Mouse (Mus musculus): ENCODE results near the gene Sar1b. TPM values are rescaled to one million over a fixed set of nuclear protein-coding genes. Genes with fewer than 3 reads are reported as not detected.

Gene Sar1b
- polyA plus RNA-seq, 1 experiment from 2014 or later = 225 TPM

DNA sequence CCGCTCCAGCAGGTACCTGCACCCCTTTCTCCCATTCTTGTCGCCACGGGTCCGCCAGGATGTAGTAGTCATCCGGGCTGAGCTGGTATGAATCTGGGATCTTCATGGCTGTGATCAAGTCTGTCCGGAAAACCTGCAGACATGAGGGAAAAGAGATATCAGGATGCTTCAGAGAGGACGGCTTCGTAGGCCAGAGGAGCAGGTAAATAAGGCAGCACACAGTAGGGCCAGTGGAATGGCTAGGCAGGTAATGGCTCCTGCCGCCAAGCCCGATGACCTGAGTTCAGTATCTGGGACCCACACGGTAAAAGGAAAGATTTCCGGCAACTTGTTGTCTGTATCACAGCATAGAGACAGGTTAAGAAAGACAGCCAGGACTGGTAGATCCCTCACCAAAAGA lies 72.1 kb downstream of the Sar1b start:
- H3K27me3 ChIP-seq (ENCODE audit: control insufficient read depth, insufficient read depth, low read length) = no peaks in the 10 kb centered on the region
- no peak overlapping the region for H3K27ac ChIP-seq
- ATAC-seq (ENCODE audit: low FRiP score) (no peak), DNase-seq (ENCODE audit: low spot score) (no peak)
- H3K4me2 ChIP-seq (replicated peaks) = no peak overlapping the region
- peaks cover 5% of the 10 kb centered on the region for H3K4me1 ChIP-seq (replicated peaks; ENCODE audit: control insufficient read depth, insufficient read depth, low read length)
- no peaks in the 10 kb centered on the region for H3K36me3 ChIP-seq (replicated peaks; ENCODE audit: control insufficient read depth, insufficient read depth)
- H3K4me3 ChIP-seq (replicated peaks; ENCODE audit: low read length) = no peak overlapping the region
- no peaks in the 10 kb centered on the region for H3K9me3 ChIP-seq (ENCODE audit: control insufficient read depth, low read length)
- WGBS = 97% methylated on average over 12 of the region's 12 CpGs
- H3K9ac ChIP-seq = no peak overlapping the region

DNA sequence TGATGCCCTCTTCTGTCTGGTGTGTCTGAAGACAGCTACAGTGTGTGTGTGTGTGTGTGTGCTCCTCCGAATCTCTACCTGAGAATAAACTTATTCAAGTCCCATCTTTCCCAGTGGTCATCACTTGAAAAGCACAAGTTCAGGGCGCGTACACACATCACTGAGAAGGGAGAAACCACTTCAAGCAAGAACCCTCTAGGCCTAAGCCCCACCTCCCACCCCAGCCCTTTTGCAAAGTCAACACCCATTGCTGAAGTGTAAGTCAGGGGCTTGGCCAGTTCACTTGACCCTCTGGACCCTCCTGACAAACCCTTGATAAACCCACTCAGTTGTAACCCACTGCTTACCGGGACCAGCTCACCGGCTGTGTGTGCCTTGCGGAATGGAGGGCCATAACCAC lies 73.0 kb downstream of the Sar1b start:
- Histone ChIP-seq H3K9ac (no peak overlapping the region), H3K4me3 (replicated peaks; ENCODE audit: low read length) (no peak overlapping the region), H3K4me1 (replicated peaks; ENCODE audit: control insufficient read depth, insufficient read depth, low read length) (peaks cover 5% of the 10 kb centered on the region), H3K27ac (no peak overlapping the region), H3K27me3 (ENCODE audit: control insufficient read depth, insufficient read depth, low read length) (no peaks in the 10 kb centered on the region), H3K36me3 (replicated peaks; ENCODE audit: control insufficient read depth, insufficient read depth) (no peaks in the 10 kb centered on the region), H3K9me3 (ENCODE audit: control insufficient read depth, low read length) (no peaks in the 10 kb centered on the region), H3K4me2 (replicated peaks) (no peak overlapping the region)
- 92% methylated on average over 6 of the region's 6 CpGs for WGBS
- ATAC-seq (ENCODE audit: low FRiP score) = no peak
- no peak for DNase-seq (ENCODE audit: low spot score)

DNA sequence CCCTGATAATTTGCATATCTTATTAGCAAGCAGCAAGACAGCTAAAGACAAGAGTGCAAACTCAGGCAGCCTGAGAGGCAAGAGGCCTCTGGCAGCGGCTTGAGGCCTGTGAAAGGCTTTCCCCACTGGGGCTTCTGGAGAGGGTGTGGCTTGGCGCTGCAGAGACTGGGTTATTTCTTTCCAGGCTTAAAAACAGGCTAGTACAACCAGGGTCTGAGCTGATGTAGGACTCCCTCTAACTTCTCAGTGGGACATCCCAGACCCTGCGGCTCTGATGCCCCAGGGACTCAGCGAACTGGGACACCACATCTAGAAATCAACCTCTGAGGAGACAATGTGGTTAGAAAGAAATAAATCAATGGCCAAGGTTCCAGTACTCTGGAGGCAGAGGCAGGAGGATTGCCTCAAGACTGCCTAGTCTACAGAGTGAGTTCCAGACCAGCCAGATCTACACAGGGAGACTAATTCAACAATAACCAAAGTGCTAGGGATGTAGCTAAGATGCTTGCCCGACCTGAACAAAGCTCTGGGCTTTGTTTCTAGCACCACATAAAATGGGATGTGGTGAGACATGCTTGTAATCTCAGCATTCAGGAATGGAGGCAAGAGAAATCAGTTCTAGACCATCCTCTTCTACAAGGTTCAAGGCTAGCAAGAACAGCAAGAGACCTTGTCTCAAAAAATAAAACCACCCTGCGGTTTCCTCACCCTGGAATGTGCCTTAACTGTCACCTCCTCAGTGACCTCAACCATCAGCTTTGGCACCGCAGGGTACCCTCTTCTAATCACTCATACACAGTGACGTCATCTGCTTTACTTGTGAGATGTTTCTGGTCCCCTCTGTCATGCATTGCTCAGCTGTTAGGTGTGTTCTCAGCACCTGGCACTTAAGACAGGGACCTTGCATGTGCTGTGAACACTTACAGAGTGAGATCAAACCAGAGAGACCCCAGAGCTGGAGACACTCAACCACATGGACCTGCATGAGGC lies 74.0 kb downstream of the Sar1b start:
- H3K9me3 ChIP-seq (ENCODE audit: control insufficient read depth, low read length) = no peaks in the 10 kb centered on the region
- H3K4me2 ChIP-seq (replicated peaks) = no peak overlapping the region
- 73% methylated on average over 8 of the region's 8 CpGs for WGBS
- ATAC-seq (ENCODE audit: low FRiP score) (no peak), DNase-seq (ENCODE audit: low spot score) (no peak)
- H3K4me3 ChIP-seq (replicated peaks; ENCODE audit: low read length) = no peak overlapping the region
- no peaks in the 10 kb centered on the region for H3K36me3 ChIP-seq (replicated peaks; ENCODE audit: control insufficient read depth, insufficient read depth)
- no peak overlapping the region for H3K27ac ChIP-seq
- no peaks in the 10 kb centered on the region for H3K27me3 ChIP-seq (ENCODE audit: control insufficient read depth, insufficient read depth, low read length)
- no peak overlapping the region for H3K9ac ChIP-seq
- peaks cover 3% of the 10 kb centered on the region for H3K4me1 ChIP-seq (replicated peaks; ENCODE audit: control insufficient read depth, insufficient read depth, low read length)

DNA sequence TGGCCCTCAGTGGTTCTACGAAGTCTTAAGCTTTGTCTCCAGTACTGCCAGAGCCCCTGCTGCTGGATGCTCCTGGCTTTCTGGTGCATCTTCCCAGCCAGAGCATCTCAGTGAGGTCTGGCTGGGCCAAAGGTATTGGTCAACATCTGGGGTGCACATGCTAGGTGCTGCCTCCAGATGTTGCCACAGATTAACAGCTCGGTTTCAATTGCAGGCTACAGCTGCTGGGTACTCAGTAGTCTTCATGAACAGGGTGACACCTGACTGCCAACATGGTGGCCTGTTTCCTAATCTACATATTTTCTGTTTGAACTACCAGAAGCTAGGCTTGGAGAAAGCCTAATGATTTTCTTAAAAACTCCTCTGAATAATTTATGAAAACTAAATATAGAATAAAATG lies 75.6 kb downstream of the Sar1b start:
- Histone ChIP-seq H3K9me3 (ENCODE audit: control insufficient read depth, low read length) (no peaks in the 10 kb centered on the region), H3K4me3 (replicated peaks; ENCODE audit: low read length) (no peak overlapping the region), H3K4me1 (replicated peaks; ENCODE audit: control insufficient read depth, insufficient read depth, low read length) (no peaks in the 10 kb centered on the region), H3K27me3 (ENCODE audit: control insufficient read depth, insufficient read depth, low read length) (no peaks in the 10 kb centered on the region), H3K4me2 (replicated peaks) (no peak overlapping the region), H3K36me3 (replicated peaks; ENCODE audit: control insufficient read depth, insufficient read depth) (no peaks in the 10 kb centered on the region), H3K9ac (no peak overlapping the region), H3K27ac (no peak overlapping the region)
- DNase-seq (ENCODE audit: low spot score) (no peak), ATAC-seq (ENCODE audit: low FRiP score) (no peak)
- 81% methylated on average over 2 of the region's 2 CpGs for WGBS

DNA sequence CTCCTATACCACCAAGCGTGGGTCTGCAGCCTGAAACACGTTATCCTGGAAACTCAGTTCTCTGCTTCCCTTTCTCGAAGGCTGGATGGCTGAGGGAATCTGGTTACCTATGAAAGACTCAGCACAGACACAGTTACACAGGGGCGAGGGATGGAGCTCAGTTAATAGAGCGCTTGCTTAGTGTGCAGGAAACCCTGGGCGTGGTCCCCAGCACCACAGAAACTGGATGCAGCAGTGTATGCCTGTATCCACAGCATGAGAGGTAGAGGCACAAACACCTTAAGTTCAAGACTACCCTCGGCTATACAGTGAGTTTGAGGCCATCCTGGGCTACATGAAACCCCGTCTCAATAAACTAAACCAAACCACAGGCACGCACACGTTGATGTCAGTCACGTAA lies 76.5 kb downstream of the Sar1b start:
- Histone ChIP-seq H3K36me3 (replicated peaks; ENCODE audit: control insufficient read depth, insufficient read depth) (no peaks in the 10 kb centered on the region), H3K4me2 (replicated peaks) (no peak overlapping the region), H3K9ac (no peak overlapping the region), H3K27ac (no peak overlapping the region), H3K4me3 (replicated peaks; ENCODE audit: low read length) (no peak overlapping the region), H3K27me3 (ENCODE audit: control insufficient read depth, insufficient read depth, low read length) (no peaks in the 10 kb centered on the region), H3K4me1 (replicated peaks; ENCODE audit: control insufficient read depth, insufficient read depth, low read length) (no peaks in the 10 kb centered on the region), H3K9me3 (ENCODE audit: control insufficient read depth, low read length) (no peaks in the 10 kb centered on the region)
- DNase-seq (ENCODE audit: low spot score) (no peak), ATAC-seq (ENCODE audit: low FRiP score) (no peak)
- WGBS = 92% methylated on average over 11 of the region's 11 CpGs

DNA sequence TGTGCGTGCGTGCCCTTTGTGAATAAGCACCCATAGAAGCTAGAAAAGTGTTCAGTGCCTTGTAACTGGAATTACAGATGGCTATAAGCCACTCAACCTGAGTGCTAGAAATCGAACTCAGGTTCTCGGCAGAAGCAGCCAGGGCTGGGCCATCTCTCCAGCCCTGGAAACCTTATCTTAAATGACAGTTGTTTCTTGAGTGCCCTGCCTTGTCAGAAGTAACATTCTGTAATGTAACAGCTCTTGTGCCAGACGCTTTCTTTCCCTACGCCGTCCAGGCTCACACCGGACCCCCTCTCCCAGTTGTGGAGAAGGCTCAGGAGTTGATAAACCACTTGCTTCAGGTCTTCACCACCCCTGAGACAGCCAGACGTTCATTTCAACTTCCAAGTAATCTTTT lies 77.2 kb downstream of the Sar1b start:
- 81% methylated on average over 9 of the region's 9 CpGs for WGBS
- DNase-seq (ENCODE audit: low spot score) = no peak
- no peak overlapping the region for H3K4me2 ChIP-seq (replicated peaks)
- H3K27ac ChIP-seq = no peak overlapping the region
- H3K4me3 ChIP-seq (replicated peaks; ENCODE audit: low read length) = no peak overlapping the region
- no peaks in the 10 kb centered on the region for H3K4me1 ChIP-seq (replicated peaks; ENCODE audit: control insufficient read depth, insufficient read depth, low read length)
- ATAC-seq (ENCODE audit: low FRiP score) = no peak
- H3K9ac ChIP-seq = no peak overlapping the region
- H3K27me3 ChIP-seq (ENCODE audit: control insufficient read depth, insufficient read depth, low read length) = no peaks in the 10 kb centered on the region
- no peaks in the 10 kb centered on the region for H3K9me3 ChIP-seq (ENCODE audit: control insufficient read depth, low read length)
- no peaks in the 10 kb centered on the region for H3K36me3 ChIP-seq (replicated peaks; ENCODE audit: control insufficient read depth, insufficient read depth)

DNA sequence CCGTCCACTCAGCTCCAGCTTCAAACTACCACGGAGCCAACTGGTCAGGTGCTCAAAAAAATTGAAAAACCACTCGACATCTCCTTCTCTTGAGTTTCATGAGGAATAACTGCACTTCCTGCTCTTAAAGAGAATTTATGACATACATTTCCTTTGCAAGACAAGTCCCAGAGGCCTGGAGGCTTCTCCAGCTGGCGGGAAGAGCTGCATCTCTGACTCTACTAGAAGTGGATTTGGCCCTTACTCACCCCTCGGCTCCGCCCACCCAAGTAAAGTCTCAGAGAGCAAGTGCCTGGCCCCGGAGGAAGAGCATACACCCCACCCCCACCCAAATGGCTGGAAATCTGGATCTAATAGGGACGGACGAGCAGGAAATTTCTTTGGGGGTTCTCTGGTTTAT lies 77.7 kb downstream of the Sar1b start:
- DNase-seq (ENCODE audit: low spot score) = no peak

More for the DNA sequence above, 77.7 kb downstream of the Sar1b start:
- H3K9me3 ChIP-seq (ENCODE audit: control insufficient read depth, low read length) = no peaks in the 10 kb centered on the region
- no peak overlapping the region for H3K9ac ChIP-seq
- no peak overlapping the region for H3K27ac ChIP-seq
- H3K4me3 ChIP-seq (replicated peaks; ENCODE audit: low read length) = no peak overlapping the region
- no peaks in the 10 kb centered on the region for H3K27me3 ChIP-seq (ENCODE audit: control insufficient read depth, insufficient read depth, low read length)
- no peaks in the 10 kb centered on the region for H3K36me3 ChIP-seq (replicated peaks; ENCODE audit: control insufficient read depth, insufficient read depth)
- H3K4me1 ChIP-seq (replicated peaks; ENCODE audit: control insufficient read depth, insufficient read depth, low read length) = no peaks in the 10 kb centered on the region
- WGBS = 80% methylated on average over 9 of the region's 9 CpGs
- ATAC-seq (ENCODE audit: low FRiP score) = no peak
- H3K4me2 ChIP-seq (replicated peaks) = no peak overlapping the region

Other genes with a start within 250 kb of the Sar1b start
- 7.5 and 9.8 TPM in 2 replicates for gene Phykpl, start 178.9 kb upstream of the Sar1b start, polyA plus RNA-seq (2014; fragmentation: Nextera tagmentation; extraction: Ambion mirVana)
- gene Hnrnpab, start 156.8 kb upstream of the Sar1b start, polyA plus RNA-seq (2014; fragmentation: Nextera tagmentation; extraction: Ambion mirVana) = 399 and 421 TPM in 2 replicates
- 103 and 118 TPM in 2 replicates for gene Nhp2, start 144.0 kb upstream of the Sar1b start, polyA plus RNA-seq (2014; fragmentation: Nextera tagmentation; extraction: Ambion mirVana)
- 77.7 and 78.4 TPM in 2 replicates for gene Rmnd5b, start 127.8 kb upstream of the Sar1b start, polyA plus RNA-seq (2014; fragmentation: Nextera tagmentation; extraction: Ambion mirVana)
- 19.9 and 22.4 TPM in 2 replicates for gene N4bp3, start 112.8 kb upstream of the Sar1b start, polyA plus RNA-seq (2014; fragmentation: Nextera tagmentation; extraction: Ambion mirVana)
- 1.1 and 1.2 TPM in 2 replicates for gene D930048N14Rik, start 112.7 kb upstream of the Sar1b start, polyA plus RNA-seq (2014; fragmentation: Nextera tagmentation; extraction: Ambion mirVana)
- gene 0610009B22Rik, start 74.8 kb upstream of the Sar1b start, polyA plus RNA-seq (2014; fragmentation: Nextera tagmentation; extraction: Ambion mirVana) = 97.7 and 107 TPM in 2 replicates
- gene Sec24a, start 53 bp upstream of the Sar1b start, polyA plus RNA-seq (2014; fragmentation: Nextera tagmentation; extraction: Ambion mirVana) = 17.4 and 17.7 TPM in 2 replicates
- 0.39 and 0.56 TPM in 2 replicates for gene Jade2, start 94.0 kb downstream of the Sar1b start, polyA plus RNA-seq (2014; fragmentation: Nextera tagmentation; extraction: Ambion mirVana)
- gene Cdkn2aipnl, start 204.0 kb downstream of the Sar1b start, polyA plus RNA-seq (2014; fragmentation: Nextera tagmentation; extraction: Ambion mirVana) = 117 and 129 TPM in 2 replicates
- gene Ube2b, start 237.1 kb downstream of the Sar1b start, polyA plus RNA-seq (2014; fragmentation: Nextera tagmentation; extraction: Ambion mirVana) = 150 and 157 TPM in 2 replicates
- gene Cdkl3, start 240.5 kb downstream of the Sar1b start, polyA plus RNA-seq (2014; fragmentation: Nextera tagmentation; extraction: Ambion mirVana) = 25.9 and 27.0 TPM in 2 replicates